14 mouse cellular contexts compared by ENCODE assay signal in the genomic region with DNA sequence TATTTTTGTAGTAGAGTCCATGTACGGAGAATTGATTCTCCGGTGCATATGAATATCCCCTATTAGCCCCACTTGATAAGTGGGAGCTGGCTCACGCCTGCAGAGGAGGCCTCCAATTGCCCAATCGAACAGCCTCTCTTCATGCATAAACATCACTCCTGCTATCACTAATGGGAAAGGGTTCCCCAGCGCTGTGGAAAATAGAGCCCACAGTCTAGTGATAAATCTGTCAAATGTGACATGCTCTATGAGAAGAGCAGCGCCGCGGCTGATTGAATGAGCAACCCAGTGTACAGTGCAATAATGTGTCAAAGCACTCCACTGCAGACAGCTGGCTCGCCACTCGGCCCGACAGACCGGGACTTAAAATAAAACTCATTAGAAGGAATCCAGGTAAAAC.
A peak's percentile ranks its signal among the peaks of the same experiment; 100 is the strongest.
DNase-seq lines count a peak whose midpoint lies in the region; ATAC-seq lines count a peak whose summit lies in the region.
"Had no signal": no experiment of that assay in that cellular context is flagged by ENCODE, and none has a peak within 500 bp of the region (broad histone marks: within the 10 kb centered on the region; RNA-seq: fewer than 3 reads in every experiment).

No protein-coding gene starts in this region.

- no peak overlapping the region for H3K4me3 ChIP-seq in kidney, embryonic 16.5 days (ENCODE audit: low read length)
- H3K4me3 ChIP-seq: erythroblast, embryonic 14.5 days; intestine, embryonic 15.5 days; limb, embryonic 13.5 days had no signal

- no peaks in the 10 kb centered on the region for H3K27me3 ChIP-seq in kidney, embryonic 16.5 days (ENCODE audit: insufficient read depth, low read length)
- H3K27me3 ChIP-seq: intestine, embryonic 15.5 days had no signal

- peak; percentile 23 for DNase-seq in embryo, embryonic 10.5 days (ENCODE audit: low spot score)
- no peak for DNase-seq in embryo, embryonic 9.5 days (ENCODE audit: extremely low spot score)
- no peak for DNase-seq in kidney, postnatal 14 days
- peak; percentile 70 for DNase-seq in mesoderm, embryonic 11.5 days (ENCODE audit: low read depth, low spot score)
- DNase-seq in retina, embryonic 14.5 days (ENCODE audit: low spot score): peak; percentile 27
- no peak for DNase-seq in left cerebral cortex, adult 11 months (ENCODE audit: low spot score)
- no peak for DNase-seq in adipocyte (ENCODE audit: low spot score)
- DNase-seq: cerebellum, postnatal 10 days; gastrocnemius, postnatal 36 days; right cerebral cortex, postnatal 25 days had no signal

- no peaks in the 10 kb centered on the region for H3K9me3 ChIP-seq in kidney, embryonic 16.5 days (ENCODE audit: low read length)
- H3K9me3 ChIP-seq: intestine, embryonic 15.5 days; limb, embryonic 13.5 days had no signal

- no peak overlapping the region for H3K27ac ChIP-seq in kidney, embryonic 16.5 days (ENCODE audit: low read length)
- H3K27ac ChIP-seq: intestine, embryonic 15.5 days; limb, embryonic 13.5 days had no signal

- H3K4me1 ChIP-seq in kidney, embryonic 16.5 days (ENCODE audit: insufficient read depth, low read length): no peaks in the 10 kb centered on the region
- H3K4me1 ChIP-seq: intestine, embryonic 15.5 days; limb, embryonic 13.5 days had no signal

- ATAC-seq in kidney, embryonic 16.5 days (ENCODE audit: low FRiP score, low TSS enrichment): no peak
- ATAC-seq: intestine, embryonic 15.5 days had no signal

- H3K36me3 ChIP-seq in kidney, embryonic 16.5 days (ENCODE audit: insufficient read depth, low read length): no peaks in the 10 kb centered on the region
- H3K36me3 ChIP-seq: intestine, embryonic 15.5 days; limb, embryonic 13.5 days had no signal

- no peak overlapping the region for H3K9ac ChIP-seq in kidney, embryonic 16.5 days (replicated peaks; ENCODE audit: low read length)
- H3K9ac ChIP-seq: intestine, embryonic 15.5 days; limb, embryonic 13.5 days had no signal

- H3K4me2 ChIP-seq in kidney, embryonic 16.5 days (replicated peaks; ENCODE audit: low read depth, low read length): peak overlapping the region; percentile 19; the same call in 1 of the 2 replicates
- H3K4me2 ChIP-seq: intestine, embryonic 15.5 days; limb, embryonic 13.5 days had no signal

- WGBS in kidney, embryonic 16.5 days: 27% methylated on average over 12 of the region's 12 CpGs

Comparison
In these comparisons a context has a peak if more than half of its experiments do, and no peak if none do; other contexts are left out.
1. DNase-seq: peak in embryo, embryonic 10.5 days (single experiment), mesoderm, embryonic 11.5 days (single experiment) and retina, embryonic 14.5 days (single experiment); none in embryo, embryonic 9.5 days (single experiment), kidney, postnatal 14 days (single experiment), left cerebral cortex, adult 11 months (single experiment) and adipocyte (single experiment).